Mouse (Mus musculus): ENCODE measurements around the gene Cd34. TPM values are rescaled to one million over a fixed set of nuclear protein-coding genes. Genes with fewer than 3 reads are reported as not detected.
A peak's percentile ranks its signal among the peaks of the same experiment; 100 is the strongest.

Gene Cd34
- polyA plus RNA-seq, 1 experiment from 2014 or later, result 35.4 TPM

DNA sequence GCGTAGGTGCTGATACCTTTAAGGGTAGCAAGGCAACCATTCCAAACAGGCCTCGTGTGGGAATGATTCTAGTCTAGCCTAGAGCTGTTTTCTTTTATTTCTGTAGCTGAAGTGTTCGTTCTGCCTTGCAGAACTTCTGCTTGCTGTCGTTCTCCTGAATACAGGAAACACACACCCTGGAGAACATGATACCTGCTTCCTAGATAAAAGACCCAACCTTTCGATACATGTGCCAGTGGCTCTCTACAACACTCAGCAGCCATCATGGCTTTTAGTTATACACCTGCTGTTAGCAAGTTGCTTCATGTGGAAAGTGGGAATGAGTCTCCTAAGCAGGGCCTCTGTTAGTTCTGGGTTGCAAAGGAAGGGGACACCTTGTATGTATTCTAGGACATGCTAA lies 55.6 kb downstream of the Cd34 start:
- Histone ChIP-seq H3K4me3 (ENCODE audit: low read depth, low read length) (no peak overlapping the region), H3K4me2 (replicated peaks; ENCODE audit: low read depth) (no peak overlapping the region), H3K27ac (ENCODE audit: low read depth, low read length) (no peak overlapping the region), H3K27me3 (replicated peaks; ENCODE audit: control insufficient read depth, insufficient read depth, low read length) (no peaks in the 10 kb centered on the region), H3K4me1 (replicated peaks; ENCODE audit: control insufficient read depth, insufficient read depth, low read length) (peaks cover 6% of the 10 kb centered on the region), H3K9me3 (ENCODE audit: control insufficient read depth) (no peaks in the 10 kb centered on the region), H3K36me3 (ENCODE audit: control insufficient read depth, insufficient read depth) (no peaks in the 10 kb centered on the region), H3K9ac (ENCODE audit: low read depth, low read length) (no peak overlapping the region)
- ATAC-seq, result no peak
- WGBS, result 66% methylated on average over 5 of the region's 5 CpGs
- no peak for TF ChIP-seq CTCF (IDR thresholded peaks at IDR 0.05; ENCODE audit: low read depth)

GRCm38 (mm10) chr1:194995196-194995595 lies 56.6 kb downstream of the Cd34 start:
- 81% methylated on average over 2 of the region's 2 CpGs for WGBS

GRCm38 (mm10) chr1:194998396-194998795 lies 59.8 kb downstream of the Cd34 start:
- H3K4me1 ChIP-seq (replicated peaks; ENCODE audit: control insufficient read depth, insufficient read depth, low read length), result no peaks in the 10 kb centered on the region
- 52% methylated on average over 1 of the region's 1 CpGs for WGBS
- no peak for ATAC-seq

More at GRCm38 (mm10) chr1:194995196-194995595, 56.6 kb downstream of the Cd34 start:
- H3K9ac ChIP-seq (ENCODE audit: low read depth, low read length), result no peak overlapping the region
- H3K27me3 ChIP-seq (replicated peaks; ENCODE audit: control insufficient read depth, insufficient read depth, low read length), result no peaks in the 10 kb centered on the region
- no peak overlapping the region for H3K27ac ChIP-seq (ENCODE audit: low read depth, low read length)
- no peak overlapping the region for H3K4me2 ChIP-seq (replicated peaks; ENCODE audit: low read depth)
- no peak for TF ChIP-seq CTCF (IDR thresholded peaks at IDR 0.05; ENCODE audit: low read depth)
- H3K4me1 ChIP-seq (replicated peaks; ENCODE audit: control insufficient read depth, insufficient read depth, low read length), result peaks cover 6% of the 10 kb centered on the region
- H3K36me3 ChIP-seq (ENCODE audit: control insufficient read depth, insufficient read depth), result no peaks in the 10 kb centered on the region
- no peaks in the 10 kb centered on the region for H3K9me3 ChIP-seq (ENCODE audit: control insufficient read depth)
- ATAC-seq, result no peak
- no peak overlapping the region for H3K4me3 ChIP-seq (ENCODE audit: low read depth, low read length)

GRCm38 (mm10) chr1:195003328-195003727 lies 64.7 kb downstream of the Cd34 start:
- H3K27me3 ChIP-seq (replicated peaks; ENCODE audit: control insufficient read depth, insufficient read depth, low read length), result no peaks in the 10 kb centered on the region
- H3K4me3 ChIP-seq (ENCODE audit: low read depth, low read length), result no peak overlapping the region
- no peak for ATAC-seq
- no peak overlapping the region for H3K9ac ChIP-seq (ENCODE audit: low read depth, low read length)
- H3K9me3 ChIP-seq (ENCODE audit: control insufficient read depth), result no peaks in the 10 kb centered on the region
- no peak for TF ChIP-seq CTCF (IDR thresholded peaks at IDR 0.05; ENCODE audit: low read depth)
- WGBS, result 83% methylated on average over 4 of the region's 4 CpGs
- H3K27ac ChIP-seq (ENCODE audit: low read depth, low read length), result no peak overlapping the region
- no peaks in the 10 kb centered on the region for H3K36me3 ChIP-seq (ENCODE audit: control insufficient read depth, insufficient read depth)
- H3K4me1 ChIP-seq (replicated peaks; ENCODE audit: control insufficient read depth, insufficient read depth, low read length), result no peaks in the 10 kb centered on the region
- no peak overlapping the region for H3K4me2 ChIP-seq (replicated peaks; ENCODE audit: low read depth)

More at GRCm38 (mm10) chr1:194998396-194998795, 59.8 kb downstream of the Cd34 start:
- Histone ChIP-seq H3K4me2 (replicated peaks; ENCODE audit: low read depth) (no peak overlapping the region), H3K4me3 (ENCODE audit: low read depth, low read length) (no peak overlapping the region), H3K27me3 (replicated peaks; ENCODE audit: control insufficient read depth, insufficient read depth, low read length) (no peaks in the 10 kb centered on the region), H3K9ac (ENCODE audit: low read depth, low read length) (no peak overlapping the region), H3K36me3 (ENCODE audit: control insufficient read depth, insufficient read depth) (no peaks in the 10 kb centered on the region), H3K9me3 (ENCODE audit: control insufficient read depth) (no peaks in the 10 kb centered on the region), H3K27ac (ENCODE audit: low read depth, low read length) (0 out of 2 replicates have a peak overlapping the region, but pooled peaks have one; percentile 21)
- TF ChIP-seq CTCF (IDR thresholded peaks at IDR 0.05; ENCODE audit: low read depth), result no peak

- Histone ChIP-seq H3K9me3 (ENCODE audit: control insufficient read depth) (no peaks in the 10 kb centered on the region), H3K9ac (ENCODE audit: low read depth, low read length) (no peak overlapping the region), H3K27ac (ENCODE audit: low read depth, low read length) (no peak overlapping the region), H3K36me3 (ENCODE audit: control insufficient read depth, insufficient read depth) (no peaks in the 10 kb centered on the region), H3K4me2 (replicated peaks; ENCODE audit: low read depth) (no peak overlapping the region), H3K4me1 (replicated peaks; ENCODE audit: control insufficient read depth, insufficient read depth, low read length) (no peaks in the 10 kb centered on the region), H3K27me3 (replicated peaks; ENCODE audit: control insufficient read depth, insufficient read depth, low read length) (no peaks in the 10 kb centered on the region), H3K4me3 (ENCODE audit: low read depth, low read length) (no peak overlapping the region)
- WGBS, result 74% methylated on average over 1 of the region's 1 CpGs
- ATAC-seq, result peak; percentile 61; the same call in 1 of the 2 replicates
- no peak for TF ChIP-seq CTCF (IDR thresholded peaks at IDR 0.05; ENCODE audit: low read depth)
These were observed 65.6 kb downstream of the Cd34 start for GRCm38 (mm10) chr1:195004194-195004593.

DNA sequence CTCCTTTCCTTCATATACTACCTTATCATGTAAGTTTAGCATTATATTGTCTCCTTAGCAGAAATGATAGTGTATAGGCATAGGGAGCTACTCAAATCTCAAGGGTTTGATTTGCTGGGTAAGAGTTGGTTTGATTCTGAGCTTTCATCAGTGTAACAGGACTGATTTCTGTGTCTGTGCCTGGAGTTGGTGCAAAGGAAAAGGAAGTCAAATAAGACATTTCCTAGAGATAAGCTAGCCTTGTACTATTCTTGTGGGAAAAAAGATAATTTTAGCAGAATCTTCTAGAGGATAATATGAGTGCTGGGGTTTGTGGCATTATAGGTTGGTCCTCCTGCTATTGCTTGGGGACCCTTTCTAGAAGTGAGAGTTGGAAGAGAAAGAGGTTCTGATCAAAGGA lies 67.6 kb downstream of the Cd34 start:
- no peak for ATAC-seq
- no peaks in the 10 kb centered on the region for H3K9me3 ChIP-seq (ENCODE audit: control insufficient read depth)
- no peaks in the 10 kb centered on the region for H3K27me3 ChIP-seq (replicated peaks; ENCODE audit: control insufficient read depth, insufficient read depth, low read length)
- H3K4me3 ChIP-seq (ENCODE audit: low read depth, low read length), result no peak overlapping the region
- H3K4me2 ChIP-seq (replicated peaks; ENCODE audit: low read depth), result no peak overlapping the region
- TF ChIP-seq CTCF (IDR thresholded peaks at IDR 0.05; ENCODE audit: low read depth), result no peak
- no peaks in the 10 kb centered on the region for H3K4me1 ChIP-seq (replicated peaks; ENCODE audit: control insufficient read depth, insufficient read depth, low read length)
- H3K9ac ChIP-seq (ENCODE audit: low read depth, low read length), result no peak overlapping the region
- H3K36me3 ChIP-seq (ENCODE audit: control insufficient read depth, insufficient read depth), result no peaks in the 10 kb centered on the region
- H3K27ac ChIP-seq (ENCODE audit: low read depth, low read length), result no peak overlapping the region

Other genes starting within 250 kb of the Cd34 start
- 0.72 and 1.3 TPM in 2 replicates for gene Cd46, start 153.4 kb downstream of the Cd34 start, polyA plus RNA-seq (2015; fragmentation: Nextera tagmentation; extraction: Ambion mirVana)
- 69.5 and 70.5 TPM in 2 replicates for gene Cr1l, start 192.8 kb downstream of the Cd34 start, polyA plus RNA-seq (2015; fragmentation: Nextera tagmentation; extraction: Ambion mirVana)
- 0.08 and 0.10 TPM in 2 replicates for gene Cr2, start 237.9 kb downstream of the Cd34 start, polyA plus RNA-seq (2015; fragmentation: Nextera tagmentation; extraction: Ambion mirVana)